Mouse (Mus musculus): ENCODE results near the gene Rapgef4.

GRCm38 (mm10) chr2:72245631-72246030, 264.6 kb downstream of the Rapgef4 start:
- TF ChIP-seq CTCF (IDR thresholded peaks at IDR 0.05; ENCODE audit: extremely low read depth, insufficient read depth, low read length) (no peak), POLR2A (IDR thresholded peaks at IDR 0.05; ENCODE audit: extremely low read depth, insufficient read depth, low read length) (no peak)
